Mouse (Mus musculus): ENCODE measurements around the gene Akr1d1.

Gene Akr1d1

GRCm38 (mm10) chr6:37604178-37604883, 74.4 kb downstream of the Akr1d1 start:
- in situ Hi-C loops (cut with MboI; ENCODE audit: low pct_unique_long_range_greater_than_20kb in 1 of 2, low sequenced_read_pairs in 2 of 2, unreplicated experiment in 1 of 2): no loop called here

DNA sequence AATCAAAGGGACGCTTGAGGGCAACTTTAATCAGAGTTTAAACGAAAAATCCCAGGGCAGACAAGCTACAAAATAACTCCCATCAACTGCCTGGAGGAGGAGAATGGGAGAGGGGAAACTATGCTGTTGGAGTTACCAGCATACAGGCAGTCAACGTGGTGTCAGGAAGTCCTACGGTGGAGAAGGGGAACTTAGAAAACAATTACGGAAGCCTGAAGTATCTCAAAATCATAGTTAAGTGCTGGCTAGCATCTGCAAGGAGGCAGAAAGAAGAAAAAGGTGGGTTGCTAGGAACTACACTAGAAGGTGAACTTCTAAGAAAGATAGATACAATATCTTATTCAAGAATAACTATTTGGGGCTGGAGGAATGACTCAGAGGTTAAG, 74.9 kb downstream of the Akr1d1 start:
- in situ Hi-C loops (cut with MboI; ENCODE audit: low pct_unique_long_range_greater_than_20kb in 1 of 2, low sequenced_read_pairs in 2 of 2, unreplicated experiment in 1 of 2): no loop called here

- in situ Hi-C loops (cut with MboI; ENCODE audit: low pct_unique_long_range_greater_than_20kb in 1 of 2, low sequenced_read_pairs in 2 of 2, unreplicated experiment in 1 of 2): no loop called here
Measured at GRCm38 (mm10) chr6:37607511-37608289, 77.7 kb downstream of the Akr1d1 start.

DNA sequence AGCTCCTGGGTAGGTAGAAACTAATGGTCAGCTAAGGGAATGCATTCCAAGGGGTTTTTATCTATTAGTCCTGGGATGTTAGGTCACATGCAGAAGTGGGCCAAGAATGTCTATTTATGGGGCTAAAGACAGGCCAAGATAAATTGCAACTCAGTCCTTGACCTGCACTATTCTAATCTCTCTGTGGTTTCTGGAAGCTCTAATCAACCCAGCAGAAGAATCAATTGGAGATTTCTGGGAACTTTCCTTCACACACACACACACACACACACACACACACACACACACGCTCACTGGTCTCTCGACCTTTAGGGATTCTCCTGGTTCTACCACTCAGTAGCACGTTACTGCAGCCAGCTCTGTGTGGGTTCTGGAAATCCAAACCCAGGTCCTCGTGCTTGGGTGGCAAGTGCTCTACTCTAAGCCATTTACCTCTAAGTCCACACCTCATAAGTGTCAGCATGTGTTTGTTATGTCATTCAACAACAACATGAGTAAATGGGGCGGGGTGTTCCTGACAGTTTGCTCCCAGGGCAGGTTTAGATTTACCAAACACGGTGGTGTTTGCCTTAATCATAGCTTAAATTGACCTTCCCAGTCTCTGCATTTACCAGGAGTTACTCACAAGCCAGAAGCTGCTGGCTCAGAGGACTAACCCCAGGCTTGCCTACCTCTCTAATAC, 82.8 kb downstream of the Akr1d1 start:
- in situ Hi-C loops (cut with MboI; ENCODE audit: low pct_unique_long_range_greater_than_20kb in 1 of 2, low sequenced_read_pairs in 2 of 2, unreplicated experiment in 1 of 2): no loop called here

GRCm38 (mm10) chr6:37615490-37615889, 85.5 kb downstream of the Akr1d1 start:
- in situ Hi-C loops (cut with MboI; ENCODE audit: low pct_unique_long_range_greater_than_20kb in 1 of 2, low sequenced_read_pairs in 2 of 2, unreplicated experiment in 1 of 2): no loop called here

DNA sequence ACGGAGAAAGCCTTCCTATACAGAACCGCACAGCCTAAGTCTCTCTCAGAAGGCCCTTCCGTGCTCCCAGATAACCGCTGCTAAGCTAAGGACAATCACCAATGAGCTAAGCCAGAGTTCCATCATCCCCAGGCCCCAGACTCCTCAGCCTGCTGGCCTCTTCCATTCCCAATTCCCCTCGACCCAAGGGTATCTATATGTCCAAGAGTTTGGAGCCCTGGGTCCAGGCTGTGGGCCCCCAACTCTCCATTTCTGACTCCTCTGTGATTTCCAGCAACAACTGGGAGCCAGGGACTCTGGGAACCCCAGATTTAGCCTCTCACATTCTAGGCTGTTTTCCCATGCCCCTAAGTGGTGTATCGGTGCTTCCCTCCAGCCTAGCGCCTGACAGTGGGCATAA, 86.2 kb downstream of the Akr1d1 start:
- in situ Hi-C loops (cut with MboI; ENCODE audit: low pct_unique_long_range_greater_than_20kb in 1 of 2, low sequenced_read_pairs in 2 of 2, unreplicated experiment in 1 of 2): no loop called here

- in situ Hi-C loops (cut with MboI; ENCODE audit: low pct_unique_long_range_greater_than_20kb in 1 of 2, low sequenced_read_pairs in 2 of 2, unreplicated experiment in 1 of 2): no loop called here
Measured at GRCm38 (mm10) chr6:37617431-37618011, 87.5 kb downstream of the Akr1d1 start.
